Mouse (Mus musculus) heart, adult 9 months (tissue): Measurements from ENCODE around the gene Trim56.

ENCODE experiments used
- DNase-seq, 2 experiments: peaks; one replicate each; pipeline ENCODE4 v3.0.0; 2022; ENCODE audit warnings: low spot score in 2 of 2

The Trim56 gene

DNA sequence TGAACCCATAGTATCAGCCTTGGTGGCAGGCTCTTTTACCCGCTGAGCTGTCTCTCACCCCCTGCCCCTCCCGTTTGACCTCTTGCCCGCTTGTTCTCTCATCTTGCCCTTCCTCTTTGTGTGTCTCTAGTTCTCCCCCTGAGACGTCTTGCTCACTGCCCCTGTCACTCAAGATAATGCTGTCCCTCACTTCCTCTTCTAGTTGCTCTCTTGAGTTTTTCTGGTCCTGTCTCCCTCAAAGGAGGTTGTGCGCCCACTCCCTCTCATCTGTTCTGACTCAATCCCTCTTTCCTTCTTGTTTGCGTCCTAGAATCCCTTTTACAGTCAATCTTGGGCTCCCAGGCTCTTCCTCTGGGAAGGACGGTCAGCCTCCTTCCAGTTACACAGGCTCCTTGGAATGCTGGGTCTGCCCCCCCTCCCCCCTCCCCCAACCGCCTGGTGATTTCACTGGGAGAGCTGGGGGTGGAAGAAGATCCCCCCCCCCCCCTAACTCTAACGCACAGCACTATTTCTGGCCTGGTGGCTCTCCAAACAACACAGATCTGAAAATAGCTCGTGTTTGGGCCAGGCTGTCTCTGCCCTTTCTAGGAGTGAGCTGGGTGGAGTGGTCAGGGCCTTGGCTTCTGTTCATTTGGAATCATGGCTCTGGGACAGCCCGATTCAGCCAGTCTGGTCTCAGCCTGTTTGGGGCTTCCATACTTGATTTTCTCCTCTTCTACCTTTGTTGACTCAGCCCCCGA is 39.6 kb downstream of the Trim56 start:
- peak; percentile 77 to 81 for DNase-seq

GRCm38 (mm10) chr5:137075726-137076125 is 40.3 kb downstream of the Trim56 start:
- no peak for DNase-seq

DNA sequence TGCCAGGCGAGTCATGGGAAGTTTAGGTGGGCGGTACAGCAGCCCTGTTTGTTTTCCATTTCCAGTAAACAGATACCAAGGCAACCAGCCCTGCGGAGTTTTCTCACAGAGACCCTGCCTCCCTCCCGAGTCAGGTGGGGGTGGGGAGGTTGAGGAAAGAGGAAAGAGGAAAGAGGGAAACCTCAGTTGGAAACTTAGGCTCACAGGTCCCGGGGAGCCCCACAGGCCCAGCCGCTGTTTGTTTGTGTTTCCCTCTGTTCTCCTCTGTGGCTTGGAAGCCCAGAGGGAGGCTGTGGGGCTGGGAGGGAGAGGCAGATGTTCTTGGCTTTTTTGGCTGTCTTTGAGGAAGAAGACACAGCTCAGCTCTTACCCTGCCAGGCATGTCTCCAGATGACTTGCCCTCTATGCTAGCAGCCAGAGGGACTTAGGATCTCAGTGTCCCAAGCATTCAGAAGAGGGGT is 41.8 kb downstream of the Trim56 start:
- DNase-seq, result peak; percentile 57 to 72

- no peak for DNase-seq
Observed at GRCm38 (mm10) chr5:137073141-137073540, 42.9 kb downstream of the Trim56 start.

DNA sequence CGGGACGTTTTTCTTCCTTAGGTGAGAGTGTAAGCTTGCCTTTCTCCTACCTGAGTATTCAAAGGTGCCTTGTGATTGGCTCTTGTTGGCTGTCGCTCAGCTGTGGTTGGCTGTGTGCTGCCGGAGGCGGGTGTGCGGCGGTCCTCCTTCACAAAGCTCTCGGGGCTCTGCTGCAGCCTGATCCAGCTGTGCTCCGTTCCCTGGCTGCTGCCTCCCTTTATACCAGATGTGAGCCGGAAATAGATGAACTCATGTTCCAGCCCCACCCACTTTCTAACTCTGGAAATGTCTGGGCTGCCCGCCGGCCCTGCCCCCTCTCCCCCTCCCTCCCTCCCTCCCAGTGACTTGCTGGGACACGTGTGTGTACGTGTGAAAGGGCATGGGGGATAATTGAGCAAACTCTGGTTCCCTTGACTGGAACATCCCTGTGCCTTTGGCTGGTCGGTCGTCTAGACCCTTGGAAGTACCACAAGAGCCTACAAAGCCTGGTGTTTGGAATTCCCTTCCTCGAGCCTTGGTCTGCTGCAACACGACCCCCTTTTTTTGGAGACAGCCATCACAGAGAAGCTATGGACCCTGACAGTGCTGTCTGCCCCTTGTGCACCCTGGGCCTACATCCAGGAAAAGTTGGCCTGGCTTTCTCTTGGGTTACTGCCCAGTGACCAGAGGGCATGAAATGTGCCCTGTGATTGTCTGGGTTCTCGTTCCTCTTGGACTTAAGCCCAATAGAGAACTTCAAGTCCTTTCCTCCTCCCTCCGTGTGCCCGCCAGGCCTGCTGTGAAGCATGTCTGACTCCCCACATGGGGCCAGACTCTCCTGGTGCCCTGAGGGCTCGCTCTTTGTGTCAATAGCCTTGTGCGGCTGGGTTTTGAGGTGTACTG is 43.7 kb downstream of the Trim56 start, which contains the start of gene Serpine1:
Gene Serpine1 (minus strand): TSS at position 190 of the 882 bp plus-strand sequence.
- peak; percentile 95 to 96 for DNase-seq

DNA sequence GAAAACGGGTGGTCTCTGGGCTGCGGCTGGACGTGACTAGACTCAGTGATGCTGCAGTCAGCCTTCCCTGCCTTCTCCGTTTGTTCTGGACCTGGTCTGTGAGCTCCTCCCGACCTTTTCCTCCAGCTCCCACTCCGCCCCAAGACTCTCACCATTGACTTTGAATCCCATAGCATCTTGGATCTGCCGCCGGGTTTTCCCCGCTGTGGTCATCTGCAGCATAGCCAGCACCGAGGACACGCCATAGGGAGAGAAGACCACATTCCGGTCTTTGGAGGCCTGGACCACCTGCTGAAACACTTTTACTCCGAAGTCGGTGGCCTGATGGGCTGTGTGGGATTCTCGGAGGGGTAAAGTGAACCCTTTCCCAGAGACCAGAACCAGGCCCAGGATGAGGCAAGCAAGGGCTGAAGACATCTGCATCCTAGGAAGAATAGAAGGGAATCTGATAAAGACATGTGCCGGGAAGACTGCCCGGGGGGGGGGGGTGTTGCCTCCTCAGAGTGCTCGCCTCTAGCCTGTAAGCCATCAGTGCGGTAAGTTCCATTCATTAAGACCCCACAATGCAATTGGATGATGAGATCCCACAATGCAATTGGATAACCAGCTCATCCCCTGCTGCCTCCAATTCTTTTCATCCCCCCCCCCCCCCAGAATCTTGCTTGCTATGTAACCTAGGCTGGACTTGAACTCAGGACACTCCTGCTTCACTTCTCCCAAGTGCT is 45.0 kb downstream of the Trim56 start:
- DNase-seq, result no peak

GRCm38 (mm10) chr5:137068711-137069110 is 47.3 kb downstream of the Trim56 start:
- no peak for DNase-seq

GRCm38 (mm10) chr5:137065923-137066322 is 50.1 kb downstream of the Trim56 start:
- DNase-seq, result no peak

DNA sequence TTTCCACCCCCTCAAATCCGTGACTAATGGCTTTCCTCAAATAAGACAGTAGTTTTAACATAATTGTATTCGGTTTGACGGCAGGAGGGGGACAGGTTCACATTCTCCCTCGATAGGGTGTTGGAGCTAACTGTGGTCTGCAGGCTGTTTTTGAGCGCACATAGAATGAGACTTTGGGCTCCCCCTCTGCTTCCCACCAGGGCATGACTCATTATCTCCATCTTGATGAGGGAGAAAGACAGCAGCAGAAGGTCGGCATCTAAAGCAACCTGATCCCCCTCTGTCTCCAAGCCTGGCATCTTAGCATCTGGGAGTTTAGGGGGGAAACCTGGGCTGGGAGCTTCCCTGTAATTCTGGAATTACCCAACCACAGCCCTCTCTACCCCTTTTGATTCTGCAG is 50.6 kb downstream of the Trim56 start:
- DNase-seq, result no peak

DNA sequence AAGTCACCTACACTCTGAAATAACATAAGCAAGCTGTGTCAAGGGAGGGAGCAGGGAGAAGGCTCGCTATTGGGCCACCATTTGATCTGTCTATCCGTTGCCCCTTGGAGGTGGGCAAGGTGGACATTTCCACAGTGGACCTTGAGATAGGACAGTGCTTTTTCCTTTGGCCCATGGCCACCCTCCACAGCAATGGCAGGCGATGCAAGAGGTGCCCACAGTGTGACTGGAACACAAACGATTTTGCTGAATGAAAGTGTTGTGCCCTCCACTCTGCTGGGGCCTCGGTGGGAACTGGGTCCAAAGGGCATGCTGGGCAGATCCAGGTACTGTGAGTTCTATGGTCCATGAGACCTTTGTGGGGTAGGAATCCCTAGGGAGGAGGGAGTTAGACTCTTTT is 53.4 kb downstream of the Trim56 start:
- DNase-seq, result no peak

DNA sequence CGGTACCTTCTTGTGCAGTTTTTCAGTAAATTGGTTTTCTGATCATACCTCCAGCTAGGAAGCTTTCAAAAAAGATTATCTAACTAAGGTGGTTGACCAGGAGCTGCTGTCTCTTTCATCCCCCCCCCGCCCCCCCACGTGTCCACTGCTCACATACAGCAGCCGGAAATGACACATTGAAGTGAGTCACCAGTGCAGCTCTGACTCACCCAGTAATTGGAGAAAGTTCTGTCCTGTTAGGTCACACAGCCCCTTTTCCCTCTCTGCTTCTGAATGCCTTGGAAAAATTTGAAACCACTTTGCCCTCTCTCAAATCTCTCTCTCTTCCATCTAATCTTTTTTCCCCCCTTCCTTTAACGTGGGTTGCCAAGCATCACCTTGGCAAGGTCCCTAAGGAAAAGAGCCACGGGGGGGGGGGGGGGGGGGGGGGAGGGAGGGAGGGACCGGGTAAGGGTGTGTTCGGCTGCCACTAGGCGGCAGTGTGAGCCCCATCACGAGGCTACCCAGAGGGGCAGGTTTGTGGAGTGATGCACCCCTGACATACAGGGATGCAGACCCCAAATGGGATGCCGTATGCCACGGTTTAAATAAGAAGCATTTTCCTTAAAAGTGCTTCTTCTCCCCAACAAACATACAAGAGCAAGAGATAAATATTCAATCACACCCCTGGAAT is 54.1 kb downstream of the Trim56 start:
- peak; percentile 44 to 57 for DNase-seq
